Mouse (Mus musculus): ENCODE measurements around the gene Dnajc1.

DNA sequence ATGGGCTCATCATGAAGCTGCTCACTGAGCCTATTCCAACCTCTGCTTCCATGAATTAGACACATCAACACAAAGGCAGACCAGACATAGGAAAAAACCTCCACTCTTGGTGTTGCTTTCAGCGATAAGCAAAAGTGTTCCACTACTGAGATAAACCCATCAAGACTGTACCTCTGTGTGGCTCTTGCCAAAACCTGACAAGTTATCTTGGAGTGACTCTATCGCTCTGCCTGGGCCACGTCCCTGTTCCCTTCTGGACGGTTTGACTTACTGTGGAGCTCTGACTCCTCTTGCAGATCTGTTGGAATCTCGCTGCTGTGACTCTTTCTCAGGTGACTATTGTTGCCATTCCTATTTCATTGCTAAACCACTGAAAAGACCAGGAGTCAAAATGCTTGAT is 157.1 kb downstream of the Dnajc1 start:
- TF ChIP-seq POLR2A (IDR thresholded peaks at IDR 0.05; ENCODE audit: extremely low read depth, insufficient read depth, low read length): no peak
- TF ChIP-seq CTCF (IDR thresholded peaks at IDR 0.05; ENCODE audit: extremely low read depth, insufficient read depth, low read length): no peak
